Mouse (Mus musculus) CH12.LX (cell line): Measurements from ENCODE around the gene Olfr761. TPM values are rescaled to one million over a fixed set of nuclear protein-coding genes. Genes with fewer than 3 reads are reported as not detected.

ENCODE experiments used
- DNase-seq: peaks from one replicate; pipeline ENCODE4 v3.0.0-alpha.2; 2013; ENCODE audit errors: extremely low read depth
- H3K27ac ChIP-seq: 2 replicates; pipeline ENCODE4 v1.5.1; 2012; ENCODE audit warnings: low read depth, mild to moderate bottlenecking, control low read depth, moderate library complexity; ENCODE audit not compliant: insufficient read depth
- H3K27me3 ChIP-seq: replicated peaks from 2 replicates; pipeline ENCODE3; 2012; ENCODE audit warnings: inconsistent platforms
- H3K36me3 ChIP-seq, 2 experiments: replicated peaks in 1 of 2; 2 replicates each; pipeline versions ENCODE3 to v1.6.1; 2012; ENCODE audit warnings: inconsistent platforms in 1 of 2, low read length in 1 of 2, mild to moderate bottlenecking in 1 of 2, mixed read lengths in 1 of 2, moderate library complexity in 1 of 2; ENCODE audit not compliant: control insufficient read depth in 1 of 2, insufficient read depth in 1 of 2
- H3K4me1 ChIP-seq, 2 experiments: 2 replicates each; pipeline ENCODE4 v1.6.1; 2012; ENCODE audit warnings: inconsistent platforms in 1 of 2, moderate library complexity in 1 of 2; ENCODE audit not compliant: insufficient read depth in 2 of 2, control insufficient read depth in 1 of 2
- H3K4me2 ChIP-seq: 2 replicates; pipeline ENCODE4 v1.6.1; 2012; ENCODE audit warnings: low read depth, mild to moderate bottlenecking, control low read depth; ENCODE audit not compliant: poor library complexity, insufficient read depth, severe bottlenecking
- H3K4me3 ChIP-seq, 3 experiments: fragments of 150-350 bp in 1 of 3; sonication (generic) in 1 of 3; replicated peaks in 1 of 3; 2 replicates each; pipeline versions ENCODE3 to v1.5.1; 2011 to 2012; ENCODE audit warnings: low read depth in 2 of 3, low read length in 2 of 3, mild to moderate bottlenecking in 2 of 3, moderate library complexity in 2 of 3, control low read depth in 1 of 3, improper control_type of control experiment in 1 of 3, inconsistent platforms in 1 of 3, mixed read lengths in 1 of 3; ENCODE audit not compliant: poor library complexity in 1 of 3
- H3K79me2 ChIP-seq: replicated peaks from 2 replicates; pipeline ENCODE4 v1.6.1; 2012; ENCODE audit warnings: mild to moderate bottlenecking, moderate library complexity; ENCODE audit not compliant: control insufficient read depth, poor library complexity, insufficient read depth, severe bottlenecking; ENCODE audit errors: extremely low read depth
- H3K9ac ChIP-seq: 2 replicates; pipeline ENCODE4 v1.6.1; 2012; ENCODE audit warnings: low read depth, mild to moderate bottlenecking, control low read depth, moderate library complexity; ENCODE audit not compliant: insufficient read depth
- H3K9me3 ChIP-seq: replicated peaks from 2 replicates; pipeline ENCODE3; 2012; ENCODE audit warnings: low read length, inconsistent platforms, mixed read lengths
- BHLHE40 ChIP-seq: IDR thresholded peaks from 2 replicates; pipeline ENCODE4 v1.6.1; 2011; ENCODE audit warnings: mild to moderate bottlenecking, low read depth, low read length, improper control_type of control experiment
- CTCF ChIP-seq, 2 experiments: IDR thresholded peaks in 1 of 2; conservative IDR thresholded peaks in 1 of 2; 2 replicates each; pipeline ENCODE4 v1.5.1; 2011 to 2012; ENCODE audit warnings: low read depth in 2 of 2, low read length in 2 of 2, improper control_type of control experiment in 1 of 2, inconsistent platforms in 1 of 2, mild to moderate bottlenecking in 1 of 2, moderate library complexity in 1 of 2
- ELF1 ChIP-seq: IDR thresholded peaks from 2 replicates; pipeline ENCODE4 v1.6.1; 2014; ENCODE audit warnings: low read depth, mild to moderate bottlenecking, inconsistent platforms, low read length, improper control_type of control experiment
- EP300 ChIP-seq: IDR thresholded peaks from 2 replicates; pipeline ENCODE4 v1.6.1; 2011; ENCODE audit warnings: low read length, improper control_type of control experiment
- HCFC1 ChIP-seq: IDR thresholded peaks from 2 replicates; pipeline ENCODE4 v1.6.1; 2012; ENCODE audit warnings: low read depth, mild to moderate bottlenecking, inconsistent platforms, low read length, improper control_type of control experiment
- JUN ChIP-seq: IDR thresholded peaks from 2 replicates; pipeline ENCODE4 v1.6.1; 2011; ENCODE audit warnings: low read depth, mild to moderate bottlenecking, low read length, improper control_type of control experiment, moderate library complexity; ENCODE audit not compliant: insufficient read depth
- ZMIZ1 ChIP-seq: IDR thresholded peaks from 2 replicates; pipeline ENCODE4 v1.6.1; 2012; ENCODE audit warnings: low read depth, mild to moderate bottlenecking, inconsistent platforms, low read length, improper control_type of control experiment
- dilution Hi-C: fragments of 300-500 bp; cut with MboI; formaldehyde crosslinking; loops from 2 replicates; pipeline ENCODE4 v1.14.3; 2020; ENCODE audit warnings: low sequenced_read_pairs; ENCODE audit not compliant: extremely low pct_unique_long_range_greater_than_20kb, extremely low pct_ligation_motif_present
- in situ Hi-C: fragments of 300-500 bp; cut with MboI; formaldehyde crosslinking; loops from 3 replicates; pipeline ENCODE4 v1.14.3; 2019; ENCODE audit warnings: low sequenced_read_pairs, low pct_ligation_motif_present, low pct_unique_long_range_greater_than_20kb, mixed read lengths
- polyA plus RNA-seq: library from polyadenylated mRNA; unstranded; fragments of >175 nt; gene quantifications from 2 replicates; pipeline ENCODE4 v1.2.1, GENCODE M21; 2012; ENCODE audit warnings: low read depth; ENCODE audit not compliant: insufficient read length
- total RNA-seq, 2 experiments: library from RNA; depleted of rRNA; stranded (reverse); fragments of 300-350 nt in 1 of 2; fragments of >200 nt in 1 of 2; gene quantifications; 2 replicates each; pipeline ENCODE4 v1.2.3; 2012 to 2014

Olfr761 gene
- total RNA-seq (2012; rRNA removed) (not detected in 2 replicates), total RNA-seq (2014; rRNA removed) (not detected in 2 replicates), polyA plus RNA-seq (not detected in 2 replicates)

DNA sequence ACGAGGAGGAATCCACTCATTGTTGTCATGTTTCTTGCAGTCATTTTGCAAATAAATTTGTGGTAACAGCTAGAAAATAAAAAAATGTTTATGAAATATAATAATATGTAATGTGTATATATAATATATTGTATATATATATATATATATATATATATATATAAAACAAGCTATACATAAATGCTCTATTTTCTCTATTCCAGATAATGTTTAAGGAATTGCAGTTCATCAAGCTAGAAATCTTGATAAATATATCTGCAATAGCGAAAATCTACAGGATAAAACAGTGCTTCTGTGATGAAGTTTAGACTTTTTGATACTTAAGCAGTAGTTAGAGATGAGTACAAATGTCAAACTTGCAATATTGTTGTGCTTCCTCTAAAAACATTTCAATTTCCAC is at the start of gene Olfr761:
TSS of gene Olfr761 (minus strand) at position 101 of the 400 bp plus-strand sequence.
- H3K27me3 ChIP-seq, result no peaks in the 10 kb centered on the region
- H3K4me1 ChIP-seq, result no peaks in the 10 kb centered on the region
- no peaks in the 10 kb centered on the region for H3K36me3 ChIP-seq
- H3K9ac ChIP-seq, result no peak within 1 kb of the TSS
- in situ Hi-C loops, result no loop called here
- no peak for TF ChIP-seq EP300
- TF ChIP-seq, all 38 proteins: peak for 0
- no peak within 1 kb of the TSS for H3K4me2 ChIP-seq
- no peak for DNase-seq
- dilution Hi-C loops, result no loop called here
- no peak within 1 kb of the TSS for H3K4me3 ChIP-seq
- H3K79me2 ChIP-seq, result no peaks in the 10 kb centered on the region
- H3K9me3 ChIP-seq, result peaks cover 3% of the 10 kb centered on the region
- H3K27ac ChIP-seq, result no peak within 1 kb of the TSS

DNA sequence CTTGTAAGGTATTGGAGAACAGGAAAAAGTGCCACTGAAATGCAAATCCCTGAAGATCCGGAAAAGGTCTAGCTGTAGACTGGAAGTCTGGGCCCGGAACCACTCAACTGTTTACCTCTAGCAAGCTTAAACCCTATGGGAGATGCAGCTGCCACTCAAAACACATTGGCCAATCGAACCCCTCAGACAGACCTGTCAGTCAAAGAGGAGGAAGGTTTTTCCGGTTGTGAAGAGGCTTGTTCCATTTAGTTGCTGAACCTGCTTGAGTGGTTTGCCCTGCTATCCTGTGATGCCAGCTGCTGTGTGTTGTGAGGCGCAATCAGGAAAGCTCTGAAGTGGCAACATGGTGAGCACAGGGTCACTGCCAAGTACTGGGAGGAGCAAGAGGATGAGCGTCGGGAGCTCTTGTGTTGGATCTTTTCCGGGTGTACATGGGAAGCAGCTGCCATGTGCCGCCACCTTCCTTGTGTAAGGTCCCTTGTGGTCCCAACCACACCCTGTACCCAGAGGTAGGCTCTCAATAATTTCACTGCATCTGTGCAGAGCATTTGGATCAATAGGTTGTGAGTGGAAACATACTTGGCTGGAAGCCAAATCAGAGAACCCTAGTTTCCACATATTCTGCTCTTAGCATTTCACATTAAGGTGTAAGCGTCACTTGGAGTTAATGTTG is 42.9 kb upstream of the Olfr761 start:
- TF ChIP-seq BHLHE40, result no peak
- Histone ChIP-seq H3K4me1 (no peaks in the 10 kb centered on the region), H3K9me3 (peaks cover 35% of the 10 kb centered on the region), H3K27ac (no peak overlapping the region), H3K9ac (no peak overlapping the region), H3K4me2 (no peak overlapping the region), H3K4me3 (no peak overlapping the region), H3K79me2 (no peaks in the 10 kb centered on the region), H3K27me3 (no peaks in the 10 kb centered on the region), H3K36me3 (no peaks in the 10 kb centered on the region)
- DNase-seq, result no peak
- in situ Hi-C loops (no loop called here), dilution Hi-C loops (no loop called here)

DNA sequence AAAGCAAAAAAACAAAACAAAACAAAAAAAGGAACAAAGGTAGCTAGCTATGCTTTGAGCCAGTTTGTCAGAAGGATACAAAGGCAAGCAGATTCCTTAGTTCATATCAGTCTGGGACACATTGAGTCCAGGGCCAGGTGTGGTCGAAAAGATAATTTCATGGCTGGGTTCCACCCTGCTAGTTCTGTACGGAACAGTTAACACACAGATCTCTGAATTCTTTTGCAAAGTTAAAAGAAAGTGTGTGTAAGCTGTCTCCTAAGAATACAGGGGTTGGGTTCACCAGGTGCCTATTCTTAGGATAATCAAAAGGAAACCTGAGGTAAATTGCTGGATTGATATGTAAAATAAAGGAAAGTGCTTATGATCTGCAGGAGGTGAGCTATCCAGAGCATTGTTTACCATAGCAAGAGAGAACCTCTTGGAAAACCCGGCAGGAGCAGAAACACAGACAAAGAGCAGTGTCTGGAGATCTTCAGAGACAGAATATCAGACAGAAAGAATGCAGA is 37.6 kb upstream of the Olfr761 start:
- H3K4me1 ChIP-seq, result no peaks in the 10 kb centered on the region
- no peaks in the 10 kb centered on the region for H3K36me3 ChIP-seq
- H3K9ac ChIP-seq, result no peak overlapping the region
- in situ Hi-C loops (no loop called here), dilution Hi-C loops (no loop called here)
- H3K27ac ChIP-seq, result no peak overlapping the region
- DNase-seq, result no peak
- no peak overlapping the region for H3K4me3 ChIP-seq
- H3K27me3 ChIP-seq, result no peaks in the 10 kb centered on the region
- no peaks in the 10 kb centered on the region for H3K79me2 ChIP-seq
- H3K4me2 ChIP-seq, result no peak overlapping the region
- H3K9me3 ChIP-seq, result peaks cover 27% of the 10 kb centered on the region
- TF ChIP-seq ZMIZ1, result no peak
- no peak for TF ChIP-seq CTCF (conservative IDR thresholded peaks at IDR 0.05 in 1 of 2, IDR thresholded peaks at IDR 0.05 in 1 of 2; ENCODE audit: low read depth in 2 of 2, low read length in 2 of 2)
- TF ChIP-seq ELF1, result no peak
- no peak for TF ChIP-seq JUN
- TF ChIP-seq HCFC1, result no peak
